Mouse (Mus musculus) embryo, embryonic 11.5 days (tissue): Measurements from ENCODE around the gene Wars2.

ENCODE experiments used
- DNase-seq: peaks from one replicate; pipeline ENCODE4 v3.0.0-alpha.2; 2012; ENCODE audit warnings: low read depth, low spot score

Gene Wars2

GRCm38 (mm10) chr3:99188097-99188496 lies 47.2 kb downstream of the Wars2 start:
- no peak for DNase-seq

DNA sequence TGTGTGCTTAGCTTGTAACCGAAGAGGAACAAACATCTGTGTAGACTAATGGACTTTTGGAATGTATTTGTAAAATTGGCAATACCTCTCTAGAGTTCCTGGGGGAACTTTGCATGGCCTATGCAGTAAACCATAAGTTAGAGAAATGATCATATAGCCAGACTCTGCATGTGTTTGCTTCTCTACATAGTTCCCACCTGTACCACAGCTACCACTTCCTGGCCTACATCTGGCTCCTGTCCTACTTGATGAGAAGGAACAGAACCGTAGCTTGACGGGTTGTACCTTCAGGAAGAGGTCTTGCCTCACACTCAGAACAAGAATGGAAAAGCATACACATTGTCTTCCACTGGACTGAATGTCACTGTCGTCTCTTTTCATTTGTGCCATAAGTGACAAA lies 52.7 kb downstream of the Wars2 start:
- no peak for DNase-seq

DNA sequence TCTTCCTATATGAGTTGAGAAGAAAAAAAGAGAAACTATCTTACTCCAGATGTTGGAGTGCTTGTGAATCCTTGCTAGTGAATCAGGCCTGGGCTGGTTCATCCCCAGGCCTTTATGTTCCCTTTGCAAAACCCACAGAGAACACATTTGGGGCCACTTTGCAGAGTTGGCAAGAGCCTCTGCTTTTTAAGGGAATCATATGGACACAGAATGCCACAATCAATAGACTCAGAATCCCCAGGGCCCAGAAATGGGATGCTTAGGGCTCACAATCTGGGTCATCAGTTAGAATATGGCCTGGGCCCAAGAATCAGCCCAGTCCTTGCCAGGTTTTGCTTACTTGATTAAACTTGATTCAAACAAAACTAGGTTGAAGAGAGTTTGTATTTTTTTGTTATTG lies 62.5 kb downstream of the Wars2 start:
- no peak for DNase-seq

- DNase-seq: no peak
These were observed 67.5 kb downstream of the Wars2 start for GRCm38 (mm10) chr3:99208416-99208815.

GRCm38 (mm10) chr3:99211105-99211698 lies 70.3 kb downstream of the Wars2 start:
- DNase-seq: no peak

DNA sequence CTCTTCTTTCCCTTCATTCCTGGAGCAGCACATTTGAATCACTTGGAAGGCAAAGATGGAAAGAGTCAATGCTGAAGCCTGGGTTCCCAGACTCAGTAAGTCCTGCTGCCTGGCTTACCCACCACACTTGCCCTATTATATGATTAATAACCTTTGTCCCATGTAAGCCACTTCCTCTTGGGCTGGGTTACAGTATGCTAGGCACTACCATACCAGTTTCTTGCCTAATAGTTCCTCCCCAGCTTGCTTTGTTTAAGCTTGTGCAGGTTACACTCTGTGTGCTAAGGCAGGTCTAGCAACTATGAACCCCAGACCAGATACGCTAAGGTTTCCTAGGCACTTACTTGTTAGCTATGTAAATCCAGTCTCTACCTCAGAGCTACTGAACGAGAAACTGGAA lies 86.9 kb downstream of the Wars2 start:
- DNase-seq: no peak

- DNase-seq: no peak
These were observed 92.8 kb downstream of the Wars2 start for GRCm38 (mm10) chr3:99233393-99234318.

DNA sequence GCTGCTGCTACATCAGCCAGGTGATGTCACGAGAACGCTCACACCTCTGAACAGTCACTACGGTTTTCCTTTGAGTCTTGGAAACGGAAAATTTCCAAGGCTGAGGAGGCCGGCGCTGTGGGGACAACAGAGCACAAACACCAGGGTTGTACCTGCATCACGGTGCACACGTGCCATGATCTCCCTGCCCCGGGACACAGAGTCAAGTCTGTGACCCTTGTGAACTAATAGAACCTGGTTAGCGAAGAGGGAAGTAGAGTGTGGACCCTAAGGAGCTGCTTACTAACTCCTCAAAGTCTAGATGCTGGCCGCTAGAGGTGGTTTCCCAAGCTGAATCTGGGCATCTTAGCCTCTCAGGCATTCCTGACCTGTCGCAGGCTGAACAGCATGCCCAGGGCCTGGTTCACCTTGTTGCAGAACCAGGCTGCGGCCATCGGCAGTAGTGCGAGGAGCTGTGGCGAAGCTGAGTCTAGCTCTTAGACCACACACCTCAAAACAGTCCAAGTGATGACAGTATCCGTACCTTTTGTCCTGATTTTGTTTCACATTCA lies 93.5 kb downstream of the Wars2 start:
- no peak for DNase-seq

GRCm38 (mm10) chr3:99235116-99235803 lies 94.4 kb downstream of the Wars2 start:
- DNase-seq: no peak

GRCm38 (mm10) chr3:99235804-99236755 lies 95.2 kb downstream of the Wars2 start:
- no peak for DNase-seq

DNA sequence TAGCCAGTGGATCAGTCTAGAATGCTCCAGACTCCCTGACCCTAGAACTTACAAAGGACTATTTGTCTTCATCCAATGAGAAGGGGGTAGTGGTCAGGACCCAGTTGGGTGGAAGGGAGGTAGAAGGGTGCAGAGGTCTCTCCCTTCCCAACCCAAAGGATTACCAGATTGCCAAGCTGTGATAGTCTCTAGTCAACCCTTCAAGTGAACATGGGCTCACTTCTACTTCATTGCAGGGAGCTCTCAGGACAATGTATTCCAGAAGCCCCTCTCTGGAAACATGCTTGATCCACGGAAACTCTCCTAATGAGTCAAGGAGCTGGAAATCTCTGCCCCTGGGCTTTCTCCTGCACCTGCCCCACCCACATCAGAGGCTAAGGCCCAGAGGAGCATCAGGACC lies 97.8 kb downstream of the Wars2 start:
- no peak for DNase-seq

DNA sequence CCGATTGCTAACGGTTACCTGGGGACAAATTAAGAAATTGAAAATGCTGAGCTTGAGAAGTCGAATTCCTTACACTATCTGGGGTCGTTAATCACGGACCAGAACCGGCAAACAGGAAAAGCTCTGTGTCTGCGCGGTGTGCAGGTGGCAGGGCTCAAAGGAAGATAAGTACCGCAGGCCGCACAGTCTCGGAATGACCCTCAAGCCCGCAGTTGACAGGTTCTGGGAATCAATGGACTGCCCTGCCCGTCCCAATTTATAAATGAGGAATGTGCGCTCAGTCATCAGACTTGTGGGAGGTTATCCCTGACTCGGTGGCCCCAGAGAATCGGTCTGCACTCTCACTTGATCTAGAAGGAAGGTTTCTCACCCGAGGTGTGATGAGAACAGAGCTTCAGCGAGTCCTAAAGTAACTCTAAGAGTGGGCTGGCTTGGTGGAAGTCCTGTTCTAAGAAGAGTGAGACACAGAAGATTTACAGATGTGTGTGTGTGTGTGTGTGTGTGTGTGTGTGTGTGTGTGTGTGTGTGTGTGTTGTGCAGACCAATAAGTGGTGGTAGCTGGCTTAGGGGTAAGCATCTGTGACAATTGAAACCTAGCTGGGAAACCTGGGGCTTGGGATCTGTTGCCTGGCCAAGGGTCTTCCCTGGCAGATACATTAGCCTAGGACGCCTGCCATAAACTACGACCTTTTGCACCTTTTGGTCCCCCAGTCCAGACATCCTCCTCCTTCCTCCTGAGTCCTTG lies 98.6 kb downstream of the Wars2 start:
- DNase-seq: no peak

DNA sequence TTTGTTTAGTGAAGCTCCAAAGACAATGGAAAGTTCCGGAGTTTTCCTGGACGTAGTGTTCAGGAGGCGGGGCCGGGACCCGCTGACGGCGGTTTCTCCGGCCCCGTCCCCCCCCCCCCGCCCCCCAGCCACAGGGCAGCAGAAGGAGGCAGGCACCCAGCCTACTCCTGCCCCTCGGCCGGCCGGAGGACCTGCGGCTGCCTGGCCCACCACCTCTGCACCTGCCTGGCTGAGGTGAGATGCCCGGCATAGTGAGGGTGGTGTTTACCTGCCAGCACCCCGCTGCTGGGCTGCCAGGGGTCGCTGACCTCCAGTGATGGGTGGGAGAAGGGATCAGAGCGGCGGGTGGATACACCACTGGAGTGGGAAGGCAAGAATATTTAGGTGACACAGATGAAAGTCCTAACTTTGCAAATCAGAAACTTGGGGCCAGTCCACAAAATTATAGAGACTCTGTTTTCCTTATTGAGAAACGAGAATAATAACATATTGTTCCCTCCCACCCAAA lies 99.4 kb downstream of the Wars2 start, which contains the start of gene Tbx15:
TSS of gene Tbx15 (plus strand) at position 169 of the 508 bp plus-strand sequence.
- DNase-seq: no peak

- no peak for DNase-seq
These were observed 100.2 kb downstream of the Wars2 start for GRCm38 (mm10) chr3:99240811-99241738.

DNA sequence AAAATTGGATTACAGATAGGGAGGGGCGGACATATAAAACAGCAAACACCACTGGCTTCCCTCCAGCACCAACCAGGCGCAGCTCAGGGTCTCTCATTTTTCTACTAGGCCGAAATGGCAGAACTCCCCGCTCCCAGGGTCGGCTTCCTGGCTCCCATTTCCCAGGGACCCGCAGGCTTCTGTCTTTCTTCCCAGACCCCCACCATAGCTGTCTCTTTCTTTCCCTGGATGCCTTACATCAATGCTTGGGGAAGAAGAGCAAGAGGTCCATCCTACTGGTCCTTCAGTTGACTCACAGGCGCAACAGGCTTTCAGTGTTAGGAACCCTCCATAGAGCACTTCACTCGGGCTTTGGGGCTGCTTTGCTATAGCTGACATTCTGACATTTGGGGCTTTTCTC lies 101.6 kb downstream of the Wars2 start:
- no peak for DNase-seq

GRCm38 (mm10) chr3:99245341-99245740 lies 104.5 kb downstream of the Wars2 start:
- DNase-seq: no peak

DNA sequence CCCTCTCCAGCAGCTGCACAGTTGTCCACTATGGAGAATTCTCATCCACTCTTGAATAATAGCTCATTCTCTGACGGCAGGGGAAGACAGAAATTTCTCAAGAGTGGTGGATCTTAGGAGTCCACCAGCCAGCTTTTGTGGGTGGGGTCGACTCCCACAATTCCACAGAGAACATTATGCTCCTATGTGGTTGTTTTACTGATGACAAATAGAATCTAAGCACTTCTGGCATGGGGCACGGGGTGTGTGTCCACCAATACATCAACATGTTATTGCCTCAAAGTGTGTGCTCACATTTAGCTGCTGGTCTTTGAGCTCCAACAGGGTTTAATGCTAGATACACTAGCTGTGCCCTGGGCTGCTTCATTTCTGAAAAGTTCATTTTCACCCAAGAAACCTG lies 105.8 kb downstream of the Wars2 start:
- DNase-seq: no peak

- DNase-seq: no peak
These were observed 106.7 kb downstream of the Wars2 start for GRCm38 (mm10) chr3:99247586-99247985.
